Mouse (Mus musculus) heart, embryonic 12.5 days (tissue): ENCODE data around the gene Aym1. TPM values are rescaled to one million over a fixed set of nuclear protein-coding genes. Genes with fewer than 3 reads are reported as not detected.
"Not testable (repeated sequence)": the region's sequence is repeated elsewhere in the genome, so short reads cannot be mapped to it uniquely, and the experiment has no call there.

ENCODE experiments used
- ATAC-seq: fragments of 200-750 bp; cut with Nextera tagmentation; 2 replicates; pipeline ENCODE4 v1.8.0; 2017; ENCODE audit warnings: moderate TSS enrichment, moderate library complexity; ENCODE audit not compliant: insufficient number of reproducible peaks, low FRiP score
- H3K27ac ChIP-seq: fragments of 300-500 bp; sonication (generic); 2 replicates; pipeline ENCODE4 v1.5.1; 2016; ENCODE audit warnings: mild to moderate bottlenecking, moderate library complexity; ENCODE audit not compliant: poor library complexity, severe bottlenecking
- H3K27me3 ChIP-seq: fragments of 300-500 bp; sonication (generic); replicated peaks from 2 replicates; pipeline ENCODE4 v1.6.1; 2016; ENCODE audit warnings: mild to moderate bottlenecking, moderate library complexity
- H3K36me3 ChIP-seq: fragments of 300-500 bp; sonication (generic); 2 replicates; pipeline ENCODE4 v1.6.1; 2016; ENCODE audit warnings: mild to moderate bottlenecking, moderate library complexity
- H3K4me1 ChIP-seq: fragments of 300-500 bp; sonication (generic); replicated peaks from 2 replicates; pipeline ENCODE4 v1.6.1; 2016; ENCODE audit warnings: mild to moderate bottlenecking
- H3K4me2 ChIP-seq: fragments of 300-500 bp; sonication (generic); 2 replicates; pipeline ENCODE4 v1.6.1; 2016; ENCODE audit warnings: mild to moderate bottlenecking, moderate library complexity
- H3K4me3 ChIP-seq: fragments of 300-500 bp; sonication (generic); 2 replicates; pipeline ENCODE4 v1.5.1; 2016; ENCODE audit warnings: mild to moderate bottlenecking
- H3K9ac ChIP-seq: fragments of 300-500 bp; sonication (generic); 2 replicates; pipeline ENCODE4 v1.6.1; 2016; ENCODE audit warnings: mild to moderate bottlenecking, moderate library complexity
- H3K9me3 ChIP-seq: fragments of 300-500 bp; sonication (generic); replicated peaks from 2 replicates; pipeline ENCODE4 v1.6.1; 2016; ENCODE audit warnings: mild to moderate bottlenecking, moderate library complexity
- WGBS: fragments of 180-500 bp; shearing (Covaris S2); methylation state at CpG from one replicate; pipeline ENCODE4 v1.1.7; 2016; 5-methylcytosine and 5-hydroxymethylcytosine counted together
- polyA plus RNA-seq: library from polyadenylated mRNA; unstranded; fragments of >200 nt; fragmentation: Nextera tagmentation; extraction: Ambion mirVana; gene quantifications from 2 replicates; pipeline ENCODE4 v1.2.1, GENCODE M21; 2016

Aym1 gene
- polyA plus RNA-seq, 1 experiment from 2014 or later, result not detected

- Histone ChIP-seq H3K27ac (no peak overlapping the region), H3K4me1 (no peaks in the 10 kb centered on the region; the same call in 1 of the 2 replicates), H3K4me3 (no peak overlapping the region), H3K36me3 (no peaks in the 10 kb centered on the region), H3K9ac (no peak overlapping the region), H3K4me2 (no peak overlapping the region), H3K9me3 (no peaks in the 10 kb centered on the region), H3K27me3 (peaks cover 90% of the 10 kb centered on the region)
- 57% methylated on average over 6 of the region's 6 CpGs for WGBS
- no peak for ATAC-seq
Measured at GRCm38 (mm10) chr5:113352636-113353035, 4.5 kb upstream of the Aym1 start.

DNA sequence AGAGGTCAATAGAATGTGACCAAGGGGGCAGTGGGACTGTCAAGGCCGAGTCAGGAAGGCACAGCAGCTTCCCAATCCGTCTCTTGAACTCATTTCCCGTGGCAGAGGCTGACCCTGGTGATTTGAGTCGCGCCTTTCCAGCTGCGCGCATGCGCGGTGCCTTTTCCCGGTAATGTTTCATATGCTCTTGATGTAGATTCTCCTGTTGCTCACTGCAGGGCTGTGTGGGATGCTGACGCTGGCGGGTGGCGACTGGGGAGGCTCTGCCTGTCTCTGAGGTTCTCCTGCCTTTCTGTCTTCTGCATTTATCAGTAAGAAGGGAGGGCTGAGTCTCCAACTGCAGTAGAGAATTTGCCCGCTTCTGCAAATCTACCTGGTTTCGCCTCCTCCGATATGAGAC lies 2.8 kb upstream of the Aym1 start:
- Histone ChIP-seq H3K27me3 (peaks cover 87% of the 10 kb centered on the region), H3K9me3 (no peaks in the 10 kb centered on the region), H3K4me2 (no peak overlapping the region), H3K36me3 (no peaks in the 10 kb centered on the region), H3K4me3 (no peak overlapping the region), H3K27ac (no peak overlapping the region), H3K4me1 (no peaks in the 10 kb centered on the region; the same call in 1 of the 2 replicates), H3K9ac (no peak overlapping the region)
- WGBS, result 37% methylated on average over 16 of the region's 16 CpGs
- ATAC-seq, result no peak

DNA sequence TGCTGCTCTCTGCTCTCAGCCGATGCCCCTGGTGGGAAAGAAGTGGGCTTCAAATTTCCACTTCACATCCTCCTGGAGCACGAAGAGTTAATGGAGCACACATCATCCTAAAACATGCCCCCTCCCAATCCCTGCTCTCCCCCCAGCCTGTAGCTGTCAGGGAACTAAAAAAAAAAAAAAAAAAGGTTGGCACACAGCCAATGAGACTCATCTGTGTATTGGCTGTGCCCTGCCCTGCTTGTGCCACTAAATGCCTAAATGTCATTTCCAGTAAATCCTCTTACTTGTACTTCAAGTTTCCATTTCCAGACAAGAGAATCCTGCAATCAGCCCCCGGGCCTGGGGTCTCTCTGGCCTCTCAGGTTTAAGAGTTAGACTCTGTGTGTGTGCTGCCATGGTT lies 562 bp downstream of the Aym1 start:
- Histone ChIP-seq H3K4me1 (no peaks in the 10 kb centered on the region), H3K36me3 (no peaks in the 10 kb centered on the region), H3K4me3 (no peak overlapping the region), H3K9ac (no peak overlapping the region), H3K9me3 (no peaks in the 10 kb centered on the region), H3K27ac (no peak overlapping the region), H3K4me2 (no peak overlapping the region), H3K27me3 (peaks cover 76% of the 10 kb centered on the region)
- 52% methylated on average over 3 of the region's 3 CpGs for WGBS
- ATAC-seq, result no peak

DNA sequence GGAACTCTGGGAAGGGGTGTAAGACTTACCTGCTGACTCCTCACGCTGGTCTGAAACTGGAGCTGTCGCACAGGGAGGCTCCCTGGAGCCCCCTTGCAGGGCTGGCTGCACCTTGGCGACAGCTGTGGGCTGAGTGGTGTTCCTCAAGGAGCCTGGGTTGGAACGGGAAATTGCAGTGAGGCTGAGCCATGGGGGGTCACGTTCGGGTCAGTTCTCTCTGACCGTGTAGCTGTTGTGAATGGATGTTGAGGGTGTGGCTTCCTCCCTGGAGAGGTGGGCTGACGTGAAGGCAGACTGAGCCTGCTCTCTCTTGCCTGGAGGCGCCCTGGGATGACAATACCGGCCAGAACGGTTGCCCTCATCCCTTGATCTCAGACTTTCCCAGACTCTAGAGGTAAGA lies 1.7 kb downstream of the Aym1 start:
- Histone ChIP-seq H3K4me3 (no peak overlapping the region), H3K4me1 (no peaks in the 10 kb centered on the region), H3K36me3 (no peaks in the 10 kb centered on the region), H3K27ac (no peak overlapping the region), H3K9me3 (no peaks in the 10 kb centered on the region), H3K9ac (no peak overlapping the region), H3K4me2 (no peak overlapping the region), H3K27me3 (peaks cover 70% of the 10 kb centered on the region)
- WGBS, result 5% methylated on average over 11 of the region's 11 CpGs
- ATAC-seq, result no peak

DNA sequence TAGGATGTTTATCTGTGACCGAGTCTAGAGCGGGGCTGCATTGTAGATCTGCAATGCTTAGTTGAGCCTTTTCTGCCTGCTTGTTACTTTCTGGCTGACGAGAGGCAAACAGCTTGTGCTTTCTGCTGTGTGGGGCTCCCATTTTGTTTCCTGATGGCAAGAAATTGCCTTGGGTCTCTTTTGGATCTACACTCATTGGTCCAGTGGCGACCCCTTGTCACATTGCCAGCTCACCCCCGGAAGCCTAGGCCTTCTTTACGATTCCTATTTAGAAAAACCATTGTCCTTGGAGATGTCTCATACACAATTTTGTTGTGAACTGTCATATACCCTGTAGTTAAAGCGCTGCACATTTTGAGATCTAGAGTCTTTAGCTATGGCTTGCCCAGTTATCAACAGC lies 4.2 kb downstream of the Aym1 start:
- Histone ChIP-seq H3K36me3 (no peaks in the 10 kb centered on the region), H3K4me2 (no peak overlapping the region), H3K4me1 (no peaks in the 10 kb centered on the region), H3K4me3 (no peak overlapping the region), H3K27ac (no peak overlapping the region), H3K9me3 (no peaks in the 10 kb centered on the region), H3K27me3 (peaks cover 60% of the 10 kb centered on the region), H3K9ac (no peak overlapping the region)
- ATAC-seq, result no peak
- WGBS, result 71% methylated on average over 7 of the region's 7 CpGs

DNA sequence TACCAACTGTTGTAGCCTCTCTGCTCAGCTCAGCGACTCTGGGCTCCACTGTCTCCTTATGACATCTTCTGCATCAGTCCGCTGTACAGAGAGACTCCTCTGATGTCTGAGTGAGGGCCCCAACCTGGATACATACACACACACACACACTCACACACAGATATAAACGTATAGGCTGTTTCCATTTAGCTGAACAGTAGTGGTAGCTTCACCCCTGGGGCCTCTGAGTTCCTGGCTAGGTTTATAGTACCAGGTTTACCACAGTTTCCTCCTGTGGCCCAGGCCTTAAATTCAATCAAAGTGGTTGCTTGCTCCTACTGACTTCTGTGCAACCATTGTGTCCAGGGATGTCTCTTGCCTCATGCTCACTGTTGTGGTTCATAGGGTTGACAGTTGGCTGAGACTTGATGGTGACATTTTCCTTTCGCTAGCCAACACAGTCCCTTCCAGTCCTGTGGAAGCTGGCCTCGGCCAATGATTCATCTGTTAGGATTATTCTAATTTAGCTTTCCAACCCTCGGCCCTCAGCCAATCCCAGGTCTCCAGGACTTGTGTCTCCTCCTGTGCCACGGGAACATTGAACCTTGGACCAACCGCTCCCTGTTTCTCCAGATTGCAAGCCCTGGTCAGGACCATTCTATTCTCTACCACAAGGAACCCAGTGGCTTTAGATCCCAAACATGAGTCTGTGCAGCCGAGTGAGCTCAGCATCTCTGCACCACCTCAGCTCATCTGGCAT lies 5.3 kb downstream of the Aym1 start:
- H3K27ac ChIP-seq, result no peak overlapping the region
- ATAC-seq, result no peak
- peaks cover 60% of the 10 kb centered on the region for H3K27me3 ChIP-seq
- no peak overlapping the region for H3K4me3 ChIP-seq
- H3K9ac ChIP-seq, result no peak overlapping the region
- WGBS, result 69% methylated on average over 9 of the region's 9 CpGs
- no peaks in the 10 kb centered on the region for H3K36me3 ChIP-seq
- H3K9me3 ChIP-seq, result no peaks in the 10 kb centered on the region
- no peak overlapping the region for H3K4me2 ChIP-seq
- no peaks in the 10 kb centered on the region for H3K4me1 ChIP-seq

DNA sequence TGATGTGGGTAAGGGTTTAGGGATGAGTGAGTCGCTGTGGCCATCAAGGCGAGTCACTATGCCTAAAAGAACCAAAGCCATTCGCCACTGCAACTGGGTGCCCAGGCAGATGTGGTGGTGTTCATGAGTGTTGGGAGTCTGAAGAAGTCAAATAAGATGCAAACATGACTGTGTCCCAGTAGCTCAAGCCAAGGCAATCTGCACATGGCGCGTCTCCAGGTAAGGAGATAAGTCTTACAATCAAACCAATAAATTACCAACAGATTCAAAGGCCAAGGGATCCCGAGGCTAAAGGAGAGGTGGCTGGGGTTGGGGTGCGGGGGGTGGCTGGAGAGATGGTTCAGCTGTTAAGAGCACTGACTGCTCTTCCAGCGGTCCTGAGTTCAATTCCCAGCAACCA lies 6.1 kb downstream of the Aym1 start:
- Histone ChIP-seq H3K9ac (no peak overlapping the region), H3K36me3 (no peaks in the 10 kb centered on the region), H3K27me3 (peaks cover 58% of the 10 kb centered on the region), H3K9me3 (no peaks in the 10 kb centered on the region), H3K4me2 (no peak overlapping the region), H3K27ac (no peak overlapping the region), H3K4me3 (no peak overlapping the region), H3K4me1 (no peaks in the 10 kb centered on the region)
- no peak for ATAC-seq
- WGBS, result 76% methylated on average over 8 of the region's 8 CpGs

- Histone ChIP-seq H3K36me3 (no peaks in the 10 kb centered on the region), H3K9ac (no peak overlapping the region), H3K27me3 (peaks cover 39% of the 10 kb centered on the region), H3K4me2 (no peak overlapping the region), H3K4me3 (no peak overlapping the region), H3K4me1 (no peaks in the 10 kb centered on the region), H3K9me3 (no peaks in the 10 kb centered on the region), H3K27ac (no peak overlapping the region)
- no peak for ATAC-seq
- 4% methylated on average over 20 of the region's 20 CpGs for WGBS
Measured at GRCm38 (mm10) chr5:113365921-113366320, 8.8 kb downstream of the Aym1 start.

DNA sequence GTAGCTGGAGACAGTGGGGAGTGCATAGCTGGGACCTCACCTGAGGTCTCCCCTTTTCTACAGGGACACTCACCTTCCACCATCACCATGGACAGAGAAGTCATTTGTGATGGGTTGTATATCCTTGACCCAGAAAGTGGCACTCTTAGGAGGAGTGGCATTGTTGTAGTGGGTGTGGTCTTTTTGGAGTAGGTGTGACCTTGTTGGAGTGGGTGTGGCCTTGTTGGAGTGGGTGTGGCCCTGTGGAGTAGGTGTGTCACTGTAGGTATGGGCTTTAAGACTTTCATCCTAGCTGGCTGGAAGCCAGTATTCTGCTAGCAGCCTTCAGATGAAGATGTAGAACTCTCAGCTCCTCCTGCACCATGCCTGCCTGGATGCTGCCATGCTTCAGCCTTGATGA lies 10.6 kb downstream of the Aym1 start:
- ATAC-seq, H3K4me3 ChIP-seq, H3K9me3 ChIP-seq, H3K9ac ChIP-seq, H3K4me2 ChIP-seq, H3K27ac ChIP-seq, H3K36me3 ChIP-seq, H3K4me1 ChIP-seq: not testable (repeated sequence)
- peaks cover 45% of the 10 kb centered on the region for H3K27me3 ChIP-seq

DNA sequence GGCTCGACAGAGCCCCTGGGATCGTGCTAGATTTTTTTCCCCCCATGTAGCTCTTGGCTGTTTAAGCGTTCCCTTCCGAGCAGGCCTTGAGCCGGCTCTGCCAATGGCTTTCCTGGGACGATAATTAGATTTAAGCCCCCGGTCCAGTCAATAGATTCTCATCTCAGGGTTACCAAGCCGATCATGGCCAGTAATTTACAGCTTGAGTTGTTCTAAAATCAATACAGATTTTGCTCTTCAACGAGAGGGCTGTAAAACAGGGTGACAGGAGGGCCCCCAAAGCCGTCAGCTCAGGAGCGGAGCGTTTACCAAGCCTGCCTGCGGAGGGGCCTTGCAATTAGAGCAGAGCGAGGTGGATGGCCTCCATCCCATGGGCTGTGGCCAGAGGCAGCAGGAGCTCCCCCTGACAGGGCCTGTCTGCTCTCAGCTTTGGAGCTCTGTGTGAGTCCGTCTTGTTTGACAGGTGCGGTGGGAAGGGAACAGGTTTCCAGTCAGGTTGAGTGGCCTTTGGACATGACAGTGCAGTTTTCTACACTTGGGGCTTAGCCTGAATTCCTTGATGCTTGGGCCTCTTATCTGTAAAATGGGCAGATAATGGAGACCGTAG lies 12.3 kb downstream of the Aym1 start:
- H3K9ac ChIP-seq, result no peak overlapping the region
- no peak overlapping the region for H3K4me2 ChIP-seq
- no peaks in the 10 kb centered on the region for H3K4me1 ChIP-seq
- no peaks in the 10 kb centered on the region for H3K9me3 ChIP-seq
- no peak overlapping the region for H3K27ac ChIP-seq
- H3K4me3 ChIP-seq, result no peak overlapping the region
- H3K27me3 ChIP-seq, result peaks cover 52% of the 10 kb centered on the region
- no peak for ATAC-seq
- no peaks in the 10 kb centered on the region for H3K36me3 ChIP-seq
- WGBS, result 79% methylated on average over 17 of the region's 17 CpGs

- no peaks in the 10 kb centered on the region for H3K9me3 ChIP-seq
- WGBS, result 61% methylated on average over 4 of the region's 4 CpGs
- H3K4me2 ChIP-seq, result no peak overlapping the region
- H3K27ac ChIP-seq, result no peak overlapping the region
- no peak overlapping the region for H3K4me3 ChIP-seq
- H3K27me3 ChIP-seq, result peaks cover 40% of the 10 kb centered on the region
- no peak for ATAC-seq
- H3K9ac ChIP-seq, result no peak overlapping the region
- no peaks in the 10 kb centered on the region for H3K36me3 ChIP-seq
- H3K4me1 ChIP-seq, result no peaks in the 10 kb centered on the region
Measured at GRCm38 (mm10) chr5:113372449-113372848, 15.4 kb downstream of the Aym1 start.
